Mouse (Mus musculus): ENCODE results near the gene Vps18. TPM values are rescaled to one million over a fixed set of nuclear protein-coding genes. Genes with fewer than 3 reads are reported as not detected.

The Vps18 gene
- polyA plus RNA-seq, 1 experiment from 2014 or later = 8.5 TPM

DNA sequence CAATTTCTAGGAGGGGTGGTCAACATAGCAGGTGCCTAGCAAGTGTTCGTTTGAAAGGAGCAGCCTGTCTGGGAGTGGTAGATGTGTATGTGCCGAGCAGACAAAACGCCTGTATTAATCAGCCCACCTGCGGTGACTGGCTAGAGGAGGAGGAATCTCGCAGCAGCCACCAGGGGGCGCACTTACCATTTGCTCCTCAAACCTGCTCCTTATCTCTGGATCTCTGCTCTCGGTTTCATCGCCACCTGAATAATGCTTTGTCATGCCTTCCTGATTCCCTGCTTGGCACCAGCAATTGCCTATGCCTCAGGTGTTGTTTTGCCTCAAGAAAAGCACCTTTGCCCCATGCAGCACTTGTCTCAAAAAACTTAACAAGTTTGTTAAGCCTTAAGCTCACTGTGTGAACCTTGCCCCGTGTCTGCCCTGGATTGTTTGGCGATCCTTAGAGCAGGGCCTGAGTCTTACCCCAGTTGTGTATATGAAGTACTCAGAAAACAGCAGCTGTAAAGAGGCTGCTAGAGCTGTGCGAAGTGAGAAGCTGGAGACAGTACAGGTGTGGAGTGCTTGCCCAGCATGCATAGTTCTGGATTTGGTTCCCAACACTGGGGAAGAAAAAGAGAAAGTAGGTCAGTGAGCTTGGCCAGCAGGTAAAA, 37.6 kb upstream of the Vps18 start:
- H3K36me3 ChIP-seq (ENCODE audit: control insufficient read depth, insufficient read depth, low read length) = no peaks in the 10 kb centered on the region
- H3K9me3 ChIP-seq (ENCODE audit: control insufficient read depth, low read length) = no peaks in the 10 kb centered on the region
- no peak overlapping the region for H3K9ac ChIP-seq (ENCODE audit: low read depth, low read length)
- no peaks in the 10 kb centered on the region for H3K4me1 ChIP-seq (replicated peaks; ENCODE audit: control insufficient read depth, insufficient read depth, low read length)
- DNase-seq (ENCODE audit: low spot score) (peak; percentile 94), ATAC-seq (ENCODE audit: low FRiP score) (peak; percentile 60; the same call in 1 of the 2 replicates)
- 23% methylated on average over 11 of the region's 11 CpGs for WGBS
- H3K27ac ChIP-seq (ENCODE audit: low read depth, low read length) = no peak overlapping the region
- no peak overlapping the region for H3K4me3 ChIP-seq (ENCODE audit: low read depth, low read length)
- no peak overlapping the region for H3K4me2 ChIP-seq (replicated peaks; ENCODE audit: low read depth, low read length)
- H3K27me3 ChIP-seq (ENCODE audit: control insufficient read depth, insufficient read depth, low read length) = no peaks in the 10 kb centered on the region; the same call in 1 of the 2 replicates

DNA sequence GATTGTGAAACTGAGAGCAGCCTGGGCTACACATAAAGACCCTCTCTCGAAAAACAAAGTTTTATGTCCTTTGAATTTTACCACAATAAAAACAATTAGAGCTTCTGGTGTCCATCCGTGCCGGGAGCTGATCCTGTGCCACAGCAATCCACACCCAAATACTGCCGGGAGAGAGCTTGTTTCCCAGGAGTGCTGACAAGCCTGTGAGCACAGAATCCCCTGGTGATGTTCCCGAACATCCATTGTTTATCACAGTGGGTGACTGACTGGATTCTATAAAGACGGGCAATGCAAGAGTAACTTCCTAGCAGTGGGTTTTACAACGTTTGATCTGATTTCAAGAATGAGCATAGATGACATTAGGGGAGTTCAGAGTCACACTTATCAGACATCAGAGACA, 33.6 kb upstream of the Vps18 start:
- DNase-seq (ENCODE audit: low spot score) = no peak
- ATAC-seq (ENCODE audit: low FRiP score) = no peak
- WGBS = 13% methylated on average over 7 of the region's 7 CpGs

DNA sequence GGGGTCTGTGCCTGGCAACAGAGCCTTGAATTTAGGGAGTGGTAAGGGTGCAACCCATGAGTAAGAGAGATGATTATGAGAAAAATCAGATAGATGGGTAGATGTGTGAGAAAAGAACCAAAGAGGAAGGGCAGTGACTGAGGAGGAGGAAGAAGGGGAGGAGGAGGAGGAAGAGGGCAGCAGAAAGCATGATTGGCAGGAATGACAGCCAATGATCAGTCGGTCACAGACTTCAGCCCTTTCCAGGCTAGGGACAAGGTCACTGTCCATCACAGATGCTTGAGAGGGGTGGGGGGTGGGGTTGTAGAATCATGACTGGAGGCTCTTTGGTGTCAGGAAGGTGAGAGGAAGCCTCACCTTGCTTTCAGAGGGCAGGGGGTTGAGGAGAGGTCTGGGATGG, 28.0 kb upstream of the Vps18 start:
- Histone ChIP-seq H3K4me1 (replicated peaks; ENCODE audit: control insufficient read depth, insufficient read depth, low read length) (no peaks in the 10 kb centered on the region), H3K27ac (ENCODE audit: low read depth, low read length) (no peak overlapping the region)
- DNase-seq (ENCODE audit: low spot score) = no peak

More for the DNA sequence above, 33.6 kb upstream of the Vps18 start:
- Histone ChIP-seq H3K4me1 (replicated peaks; ENCODE audit: control insufficient read depth, insufficient read depth, low read length) (no peaks in the 10 kb centered on the region), H3K36me3 (ENCODE audit: control insufficient read depth, insufficient read depth, low read length) (no peaks in the 10 kb centered on the region), H3K9me3 (ENCODE audit: control insufficient read depth, low read length) (no peaks in the 10 kb centered on the region), H3K27ac (ENCODE audit: low read depth, low read length) (no peak overlapping the region), H3K27me3 (ENCODE audit: control insufficient read depth, insufficient read depth, low read length) (no peaks in the 10 kb centered on the region; the same call in 1 of the 2 replicates), H3K9ac (ENCODE audit: low read depth, low read length) (no peak overlapping the region), H3K4me3 (ENCODE audit: low read depth, low read length) (no peak overlapping the region), H3K4me2 (replicated peaks; ENCODE audit: low read depth, low read length) (no peak overlapping the region)

DNA sequence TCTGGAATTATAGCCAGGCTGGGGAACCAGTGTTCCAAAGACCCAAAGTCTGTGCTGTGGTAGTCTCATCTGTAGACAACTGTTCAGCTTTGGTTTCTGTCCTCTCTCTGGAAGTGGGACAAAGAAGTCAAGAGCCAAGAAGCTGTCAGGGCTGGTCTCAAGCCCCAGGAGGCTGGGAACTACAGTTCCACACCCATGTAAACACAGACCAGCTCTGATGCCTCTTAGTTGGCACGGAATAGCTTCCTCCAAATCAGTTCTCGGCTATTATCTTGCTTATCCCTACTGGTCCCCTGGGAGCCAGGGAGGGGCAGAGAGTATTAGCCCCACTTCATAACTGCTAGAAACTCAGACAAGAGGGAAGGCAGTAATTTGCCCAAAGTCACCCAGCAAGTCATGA, 27.2 kb upstream of the Vps18 start:
- DNase-seq (ENCODE audit: low spot score) (no peak), ATAC-seq (ENCODE audit: low FRiP score) (no peak)
- H3K27ac ChIP-seq (ENCODE audit: low read depth, low read length) = no peak overlapping the region
- H3K4me3 ChIP-seq (ENCODE audit: low read depth, low read length) = no peak overlapping the region
- H3K9ac ChIP-seq (ENCODE audit: low read depth, low read length) = no peak overlapping the region
- no peak overlapping the region for H3K4me2 ChIP-seq (replicated peaks; ENCODE audit: low read depth, low read length)
- no peaks in the 10 kb centered on the region for H3K27me3 ChIP-seq (ENCODE audit: control insufficient read depth, insufficient read depth, low read length)
- no peaks in the 10 kb centered on the region for H3K36me3 ChIP-seq (ENCODE audit: control insufficient read depth, insufficient read depth, low read length)
- no peaks in the 10 kb centered on the region for H3K9me3 ChIP-seq (ENCODE audit: control insufficient read depth, low read length)
- WGBS = 82% methylated on average over 2 of the region's 2 CpGs
- no peaks in the 10 kb centered on the region for H3K4me1 ChIP-seq (replicated peaks; ENCODE audit: control insufficient read depth, insufficient read depth, low read length)

More for the DNA sequence above, 28.0 kb upstream of the Vps18 start:
- no peaks in the 10 kb centered on the region for H3K27me3 ChIP-seq (ENCODE audit: control insufficient read depth, insufficient read depth, low read length)
- H3K4me3 ChIP-seq (ENCODE audit: low read depth, low read length) = no peak overlapping the region
- no peak for ATAC-seq (ENCODE audit: low FRiP score)
- H3K4me2 ChIP-seq (replicated peaks; ENCODE audit: low read depth, low read length) = no peak overlapping the region
- WGBS = 57% methylated on average over 1 of the region's 1 CpGs
- no peak overlapping the region for H3K9ac ChIP-seq (ENCODE audit: low read depth, low read length)
- no peaks in the 10 kb centered on the region for H3K9me3 ChIP-seq (ENCODE audit: control insufficient read depth, low read length)
- H3K36me3 ChIP-seq (ENCODE audit: control insufficient read depth, insufficient read depth, low read length) = no peaks in the 10 kb centered on the region

DNA sequence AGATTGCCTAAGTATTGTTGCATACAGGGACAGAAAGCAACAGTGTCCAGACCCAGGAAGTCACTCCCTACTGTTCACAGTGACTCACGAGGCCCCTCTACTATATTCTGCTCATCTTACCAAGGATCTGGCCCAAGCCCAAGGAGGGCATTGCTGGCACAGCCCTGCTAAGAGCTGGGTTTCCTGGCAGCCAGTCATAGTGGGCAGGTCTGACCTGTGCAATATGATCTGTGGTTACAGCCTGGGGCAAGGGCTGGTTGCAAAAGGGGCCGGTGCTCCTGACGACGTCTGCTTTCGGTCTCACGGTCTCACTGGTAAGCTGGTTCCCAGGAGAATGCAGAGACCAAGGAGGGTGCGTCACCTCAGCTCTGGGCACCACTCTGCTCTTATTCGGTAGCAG, 25.6 kb upstream of the Vps18 start:
- no peak for DNase-seq (ENCODE audit: low spot score)
- no peak overlapping the region for H3K4me2 ChIP-seq (replicated peaks; ENCODE audit: low read depth, low read length)
- no peak for ATAC-seq (ENCODE audit: low FRiP score)

DNA sequence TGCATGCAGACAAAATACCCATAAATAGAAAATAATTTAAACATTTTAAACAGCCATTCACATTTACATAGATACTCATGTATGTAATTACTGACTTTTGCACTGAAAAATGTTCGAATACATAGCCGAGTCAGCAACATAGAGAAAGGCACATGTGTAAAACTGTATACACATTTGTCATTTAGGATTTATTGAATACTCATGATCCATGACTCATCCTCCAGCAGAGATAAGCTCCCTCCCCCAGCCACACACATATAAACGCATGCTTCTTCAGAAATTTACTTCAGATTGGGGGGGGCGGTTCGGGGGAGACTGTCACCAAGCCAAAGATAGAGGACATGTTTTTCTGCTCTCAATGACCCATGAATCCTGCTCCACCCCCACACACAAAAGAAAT, 24.7 kb upstream of the Vps18 start:
- 82% methylated on average over 5 of the region's 5 CpGs for WGBS

More for the DNA sequence above, 25.6 kb upstream of the Vps18 start:
- H3K4me3 ChIP-seq (ENCODE audit: low read depth, low read length) = no peak overlapping the region
- H3K27ac ChIP-seq (ENCODE audit: low read depth, low read length) = no peak overlapping the region
- 43% methylated on average over 8 of the region's 8 CpGs for WGBS
- H3K9ac ChIP-seq (ENCODE audit: low read depth, low read length) = no peak overlapping the region
- H3K27me3 ChIP-seq (ENCODE audit: control insufficient read depth, insufficient read depth, low read length) = no peaks in the 10 kb centered on the region
- no peaks in the 10 kb centered on the region for H3K9me3 ChIP-seq (ENCODE audit: control insufficient read depth, low read length)
- H3K36me3 ChIP-seq (ENCODE audit: control insufficient read depth, insufficient read depth, low read length) = no peaks in the 10 kb centered on the region
- no peaks in the 10 kb centered on the region for H3K4me1 ChIP-seq (replicated peaks; ENCODE audit: control insufficient read depth, insufficient read depth, low read length)

DNA sequence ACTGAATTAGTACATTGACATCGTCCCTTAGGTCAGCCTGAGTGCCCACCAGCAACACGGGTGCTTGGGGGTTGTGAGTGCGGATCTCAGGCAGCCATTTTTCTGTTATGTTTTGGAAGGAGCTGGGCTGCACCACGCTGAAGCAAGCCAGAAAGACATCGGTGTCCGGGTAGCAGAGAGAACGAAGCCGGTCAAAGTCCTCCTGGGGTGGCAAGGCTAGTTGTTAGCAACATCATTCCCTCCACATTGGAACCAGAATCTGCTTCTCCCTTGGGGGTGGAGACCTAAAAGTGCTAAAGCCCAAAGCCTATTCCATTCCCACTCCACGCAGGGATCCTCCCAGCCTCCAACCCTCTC, 18.3 kb upstream of the Vps18 start:
- Histone ChIP-seq H3K4me1 (replicated peaks; ENCODE audit: control insufficient read depth, insufficient read depth, low read length) (0 out of 2 replicates have a peak, but pooled peaks cover 3% of the 10 kb centered on the region), H3K36me3 (ENCODE audit: control insufficient read depth, insufficient read depth, low read length) (no peaks in the 10 kb centered on the region), H3K9me3 (ENCODE audit: control insufficient read depth, low read length) (no peaks in the 10 kb centered on the region), H3K27ac (ENCODE audit: low read depth, low read length) (no peak overlapping the region), H3K27me3 (ENCODE audit: control insufficient read depth, insufficient read depth, low read length) (peaks cover 7% of the 10 kb centered on the region; the same call in 1 of the 2 replicates), H3K4me3 (ENCODE audit: low read depth, low read length) (peak overlapping the region; percentile 57), H3K9ac (ENCODE audit: low read depth, low read length) (no peak overlapping the region), H3K4me2 (replicated peaks; ENCODE audit: low read depth, low read length) (peak overlapping the region; percentile 92)
- ATAC-seq (ENCODE audit: low FRiP score) (no peak), DNase-seq (ENCODE audit: low spot score) (no peak)
- 50% methylated on average over 9 of the region's 9 CpGs for WGBS

More for the DNA sequence above, 24.7 kb upstream of the Vps18 start:
- H3K9ac ChIP-seq (ENCODE audit: low read depth, low read length) = no peak overlapping the region
- no peak overlapping the region for H3K4me2 ChIP-seq (replicated peaks; ENCODE audit: low read depth, low read length)
- no peak for DNase-seq (ENCODE audit: low spot score)
- no peak overlapping the region for H3K27ac ChIP-seq (ENCODE audit: low read depth, low read length)
- H3K4me3 ChIP-seq (ENCODE audit: low read depth, low read length) = no peak overlapping the region
- H3K27me3 ChIP-seq (ENCODE audit: control insufficient read depth, insufficient read depth, low read length) = no peaks in the 10 kb centered on the region; the same call in 1 of the 2 replicates
- no peaks in the 10 kb centered on the region for H3K36me3 ChIP-seq (ENCODE audit: control insufficient read depth, insufficient read depth, low read length)
- no peak for ATAC-seq (ENCODE audit: low FRiP score)
- no peaks in the 10 kb centered on the region for H3K4me1 ChIP-seq (replicated peaks; ENCODE audit: control insufficient read depth, insufficient read depth, low read length)
- H3K9me3 ChIP-seq (ENCODE audit: control insufficient read depth, low read length) = no peaks in the 10 kb centered on the region

DNA sequence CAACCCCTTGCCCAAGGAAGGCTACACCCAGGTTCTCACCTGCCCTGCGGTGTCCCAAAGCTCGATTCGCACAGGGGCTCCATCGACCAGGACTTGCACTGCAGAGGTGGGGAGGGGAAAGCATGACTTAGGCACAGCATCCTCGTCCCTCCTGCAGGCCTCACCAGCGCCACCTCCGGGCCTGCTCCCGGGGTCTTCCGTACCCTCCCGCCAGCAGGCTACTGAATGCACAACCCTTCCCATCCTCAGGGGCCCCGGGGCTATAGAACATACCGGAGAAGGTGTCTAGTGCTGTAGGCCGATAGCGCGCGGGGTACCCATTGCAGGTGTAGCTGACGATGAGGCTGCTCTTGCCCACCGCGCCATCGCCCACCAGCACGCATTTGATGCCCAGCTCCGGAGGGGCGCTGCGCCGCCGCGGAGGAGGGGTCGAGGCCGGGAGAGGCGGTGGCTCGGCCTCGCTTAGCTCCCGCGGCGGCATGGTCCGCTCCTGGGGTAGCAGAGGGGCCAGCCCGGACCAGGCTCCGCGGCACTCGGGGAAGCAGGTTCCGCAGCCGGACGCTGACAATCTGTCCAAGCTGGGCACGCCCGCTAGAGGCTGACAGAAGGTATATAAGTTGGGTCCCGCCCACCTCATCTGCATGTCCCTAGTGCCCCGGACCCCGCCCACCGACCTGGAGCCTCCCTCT, 17.8 kb upstream of the Vps18 start, which contains the start of gene Rhov:
TSS of gene Rhov (minus strand) at position 630 of the 689 bp plus-strand sequence.
- WGBS = under 1% methylated on average over 49 of the region's 49 CpGs
- Histone ChIP-seq H3K9me3 (ENCODE audit: control insufficient read depth, low read length) (no peaks in the 10 kb centered on the region), H3K4me1 (replicated peaks; ENCODE audit: control insufficient read depth, insufficient read depth, low read length) (0 out of 2 replicates have a peak, but pooled peaks cover 3% of the 10 kb centered on the region)

More for the DNA sequence above, 17.8 kb upstream of the Vps18 start, which contains the start of gene Rhov:
- Histone ChIP-seq H3K27ac (ENCODE audit: low read depth, low read length) (no peak within 1 kb of the TSS), H3K36me3 (ENCODE audit: control insufficient read depth, insufficient read depth, low read length) (no peaks in the 10 kb centered on the region), H3K27me3 (ENCODE audit: control insufficient read depth, insufficient read depth, low read length) (peaks cover 7% of the 10 kb centered on the region; the same call in 1 of the 2 replicates), H3K9ac (ENCODE audit: low read depth, low read length) (peak within 1 kb of the TSS; percentile 63), H3K4me2 (replicated peaks; ENCODE audit: low read depth, low read length) (peak within 1 kb of the TSS; percentile 92), H3K4me3 (ENCODE audit: low read depth, low read length) (peak within 1 kb of the TSS; percentile 57)
- DNase-seq (ENCODE audit: low spot score) (peak; percentile 80), ATAC-seq (ENCODE audit: low FRiP score) (peak; percentile 90)

All from hindbrain, embryonic 11.5 days (tissue).